Mouse (Mus musculus): ENCODE data around the gene Btbd9. TPM values are rescaled to one million over a fixed set of nuclear protein-coding genes. Genes with fewer than 3 reads are reported as not detected.

Btbd9 gene
- polyA plus RNA-seq, 1 experiment = 21.0 TPM

DNA sequence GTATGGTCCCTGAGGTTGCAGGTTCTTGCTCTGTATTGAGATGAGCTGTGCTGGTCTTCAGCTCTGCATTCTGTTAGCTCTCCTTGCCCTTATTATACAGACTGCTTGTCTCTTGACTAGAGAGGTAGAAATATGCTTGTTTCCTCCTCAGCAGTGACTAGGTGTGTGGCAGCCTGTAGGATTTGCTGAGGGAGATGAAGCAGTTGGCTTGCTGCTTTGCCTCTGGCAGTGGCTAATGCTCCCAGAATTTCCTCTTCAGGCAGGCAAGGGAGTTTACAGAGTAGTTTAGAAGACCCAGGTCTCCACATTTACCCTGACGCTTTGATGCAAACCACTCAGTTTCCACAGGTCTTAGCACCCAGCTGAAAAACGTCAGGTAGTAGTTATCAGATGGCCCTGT, 382.7 kb downstream of the Btbd9 start:
- no peak for TF ChIP-seq POLR2A (IDR thresholded peaks at IDR 0.05; ENCODE audit: borderline replicate concordance, control insufficient read depth, low read depth, low read length)
- TF ChIP-seq CTCF (IDR thresholded peaks at IDR 0.05; ENCODE audit: control insufficient read depth, insufficient read depth, low read length) = no peak

DNA sequence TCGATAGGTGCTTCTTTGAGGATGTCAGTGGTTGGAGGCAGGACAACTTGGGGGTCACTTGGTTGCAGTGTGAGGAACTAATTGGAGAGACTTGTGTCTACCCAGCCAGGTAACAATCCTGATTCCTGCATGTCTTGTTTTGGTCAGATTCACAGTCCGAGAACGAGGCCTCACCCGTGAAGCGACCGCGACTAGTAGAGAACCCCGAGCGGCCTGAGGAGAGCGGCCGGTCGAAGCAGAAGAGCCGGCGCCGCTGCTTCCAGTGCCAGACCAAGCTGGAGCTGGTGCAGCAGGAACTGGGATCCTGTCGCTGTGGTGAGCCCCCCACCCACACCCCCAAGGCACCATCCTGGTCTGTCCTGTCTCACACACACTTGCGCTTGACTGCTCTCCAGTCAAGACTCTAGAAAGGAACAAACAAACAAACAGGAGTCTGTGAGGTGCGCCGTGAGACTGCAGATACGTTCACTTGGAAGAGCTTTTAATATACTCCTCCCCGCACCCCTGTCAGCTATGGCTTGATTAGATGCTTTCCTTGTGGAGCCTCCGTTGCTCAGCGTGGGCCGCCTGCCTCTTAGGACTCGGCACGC, 383.8 kb downstream of the Btbd9 start:
- WGBS = 93% methylated on average over 26 of the region's 26 CpGs
- H3K4me1 ChIP-seq (ENCODE audit: control insufficient read depth, insufficient read depth, low read length) = no peaks in the 10 kb centered on the region; the same call in 1 of the 2 replicates

More for the DNA sequence above, 382.7 kb downstream of the Btbd9 start:
- Histone ChIP-seq H3K4me3 (replicated peaks; ENCODE audit: control insufficient read depth, low read depth, low read length) (no peak overlapping the region), H3K4me1 (ENCODE audit: control insufficient read depth, insufficient read depth, low read length) (peaks cover 2% of the 10 kb centered on the region), H3K27ac (ENCODE audit: control insufficient read depth, insufficient read depth, low read depth, low read length, poor library complexity) (no peak overlapping the region)
- 69% methylated on average over 2 of the region's 2 CpGs for WGBS

DNA sequence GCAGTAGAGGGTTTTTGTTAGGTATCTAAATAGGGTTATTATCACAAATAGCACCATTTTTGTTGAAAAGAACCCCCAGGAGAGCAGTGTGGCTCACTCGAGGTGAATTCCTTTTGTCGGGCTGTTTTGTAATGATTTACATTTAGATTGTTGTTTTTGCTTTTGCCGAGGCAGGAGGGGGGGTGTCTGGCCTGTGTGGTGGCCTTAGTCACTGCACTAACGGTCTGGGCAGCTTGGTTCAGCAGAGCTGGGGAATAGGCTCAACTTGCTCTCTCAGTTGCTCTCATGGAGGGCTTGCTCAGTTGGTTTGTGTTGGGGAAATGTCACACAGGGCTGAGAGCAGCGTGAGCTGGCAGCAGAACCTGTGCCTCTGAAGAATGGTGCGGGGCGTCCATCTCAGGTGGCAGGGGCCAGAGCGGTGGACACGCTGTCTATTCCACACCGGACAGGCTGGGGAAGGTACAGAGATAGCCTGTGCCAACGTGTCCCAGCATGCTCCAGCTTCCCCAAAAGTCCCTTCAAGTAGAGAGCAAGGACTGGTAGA, 385.1 kb downstream of the Btbd9 start:
- TF ChIP-seq POLR2A (IDR thresholded peaks at IDR 0.05; ENCODE audit: borderline replicate concordance, control insufficient read depth, low read depth, low read length) (no peak), CTCF (IDR thresholded peaks at IDR 0.05; ENCODE audit: control insufficient read depth, insufficient read depth, low read length) (no peak)
- 88% methylated on average over 11 of the region's 11 CpGs for WGBS
- no peaks in the 10 kb centered on the region for H3K4me1 ChIP-seq (ENCODE audit: control insufficient read depth, insufficient read depth, low read length)
- no peak overlapping the region for H3K4me3 ChIP-seq (replicated peaks; ENCODE audit: control insufficient read depth, low read depth, low read length)
- H3K27ac ChIP-seq (ENCODE audit: control insufficient read depth, insufficient read depth, low read depth, low read length, poor library complexity) = no peak overlapping the region

More for the DNA sequence above, 383.8 kb downstream of the Btbd9 start:
- Histone ChIP-seq H3K27ac (ENCODE audit: control insufficient read depth, insufficient read depth, low read depth, low read length, poor library complexity) (no peak overlapping the region), H3K4me3 (replicated peaks; ENCODE audit: control insufficient read depth, low read depth, low read length) (no peak overlapping the region)
- TF ChIP-seq POLR2A (IDR thresholded peaks at IDR 0.05; ENCODE audit: borderline replicate concordance, control insufficient read depth, low read depth, low read length) (no peak), CTCF (IDR thresholded peaks at IDR 0.05; ENCODE audit: control insufficient read depth, insufficient read depth, low read length) (no peak)

DNA sequence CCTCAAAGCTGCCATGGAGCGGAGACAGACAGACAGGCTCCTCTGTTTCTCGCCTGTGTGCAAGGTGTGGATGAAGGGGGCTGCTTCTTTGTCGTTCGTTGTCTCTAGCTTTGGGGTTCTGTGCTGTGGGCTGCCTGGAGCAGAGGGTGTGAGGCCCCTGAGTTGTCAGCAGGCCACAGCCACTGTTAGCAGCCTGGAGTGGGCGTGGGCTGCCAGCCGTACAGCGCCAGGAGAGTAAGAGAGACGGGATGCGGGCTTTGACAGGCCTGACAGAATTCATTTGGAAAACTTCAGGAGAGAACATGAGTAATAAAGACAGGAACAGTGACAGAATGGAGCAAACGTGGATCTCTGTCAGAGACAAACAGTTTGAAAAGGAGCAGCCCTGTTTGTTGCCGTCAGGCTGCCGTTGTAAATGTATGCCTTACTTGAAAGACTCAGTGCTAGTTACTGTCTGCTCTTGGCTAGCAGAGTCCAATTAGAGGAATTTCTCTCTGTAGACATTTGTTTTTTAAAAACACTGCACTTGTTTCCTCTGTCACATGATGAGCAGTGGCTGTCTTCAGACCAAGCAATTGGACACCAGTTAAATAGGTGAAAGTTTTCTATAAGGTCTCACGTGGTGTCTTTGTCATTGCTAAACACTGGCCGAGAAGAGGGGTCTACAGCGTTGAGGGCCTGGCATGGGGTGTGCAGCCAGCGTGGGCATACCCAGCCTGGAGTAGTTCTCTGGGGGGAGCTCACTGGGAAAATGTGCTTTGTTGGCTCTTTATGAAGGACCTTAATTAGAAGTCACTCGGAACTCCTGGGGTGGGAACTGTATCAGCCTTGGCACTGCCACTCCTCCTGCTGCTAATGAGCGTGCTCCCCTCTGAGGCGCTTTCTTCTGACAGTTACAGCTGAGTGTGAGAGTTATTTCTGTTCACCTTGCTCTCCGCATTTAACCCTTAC, 388.0 kb downstream of the Btbd9 start:
- TF ChIP-seq CTCF (IDR thresholded peaks at IDR 0.05; ENCODE audit: control insufficient read depth, insufficient read depth, low read length) (no peak), POLR2A (IDR thresholded peaks at IDR 0.05; ENCODE audit: borderline replicate concordance, control insufficient read depth, low read depth, low read length) (no peak)
- Histone ChIP-seq H3K4me1 (ENCODE audit: control insufficient read depth, insufficient read depth, low read length) (no peaks in the 10 kb centered on the region), H3K4me3 (replicated peaks; ENCODE audit: control insufficient read depth, low read depth, low read length) (no peak overlapping the region), H3K27ac (ENCODE audit: control insufficient read depth, insufficient read depth, low read depth, low read length, poor library complexity) (no peak overlapping the region)
- WGBS = 82% methylated on average over 20 of the region's 20 CpGs

DNA sequence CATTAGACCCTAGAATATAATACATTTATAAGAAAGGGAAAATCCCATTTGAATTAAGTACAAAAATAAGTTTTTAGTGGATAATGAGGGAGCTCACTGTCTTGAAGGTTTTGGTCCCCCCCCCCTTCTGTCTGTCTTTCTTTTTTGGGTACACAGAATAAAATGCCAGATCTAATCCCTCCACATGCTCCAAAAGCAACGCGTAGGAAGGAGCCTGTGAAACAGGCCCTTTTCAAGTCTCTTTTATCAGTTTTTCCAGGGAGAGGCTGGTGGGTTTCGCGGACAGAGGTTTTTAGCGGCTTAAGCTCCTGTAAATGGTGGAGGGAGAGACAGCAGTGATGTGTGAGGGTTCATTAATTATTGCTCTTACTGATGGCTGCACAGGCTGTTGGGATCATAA, 388.7 kb downstream of the Btbd9 start:
- Histone ChIP-seq H3K4me3 (replicated peaks; ENCODE audit: control insufficient read depth, low read depth, low read length) (no peak overlapping the region), H3K27ac (ENCODE audit: control insufficient read depth, insufficient read depth, low read depth, low read length, poor library complexity) (no peak overlapping the region), H3K4me1 (ENCODE audit: control insufficient read depth, insufficient read depth, low read length) (no peaks in the 10 kb centered on the region)
- TF ChIP-seq CTCF (IDR thresholded peaks at IDR 0.05; ENCODE audit: control insufficient read depth, insufficient read depth, low read length) (no peak), POLR2A (IDR thresholded peaks at IDR 0.05; ENCODE audit: borderline replicate concordance, control insufficient read depth, low read depth, low read length) (no peak)
- WGBS = 86% methylated on average over 5 of the region's 5 CpGs

DNA sequence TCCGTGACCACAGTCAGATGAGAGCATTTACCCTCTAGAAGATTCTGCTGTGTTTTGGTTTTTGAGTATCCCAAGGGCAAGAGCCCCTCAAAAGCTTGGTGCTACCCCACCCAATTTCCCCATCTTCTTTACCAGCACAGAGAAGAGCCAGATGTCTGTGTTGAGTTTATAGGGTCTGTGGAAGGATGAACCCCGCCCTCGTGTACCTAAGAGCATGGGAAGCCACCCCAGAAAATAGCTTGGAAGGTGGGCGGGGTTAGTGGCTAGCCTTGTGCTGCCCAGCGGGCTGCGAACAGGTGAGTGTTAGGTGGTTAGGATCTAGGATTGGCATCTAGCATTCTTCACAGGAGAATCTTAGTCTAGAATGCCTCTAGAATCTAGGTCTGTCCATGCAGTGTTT, 389.1 kb downstream of the Btbd9 start:
- Histone ChIP-seq H3K4me3 (replicated peaks; ENCODE audit: control insufficient read depth, low read depth, low read length) (no peak overlapping the region), H3K27ac (ENCODE audit: control insufficient read depth, insufficient read depth, low read depth, low read length, poor library complexity) (no peak overlapping the region), H3K4me1 (ENCODE audit: control insufficient read depth, insufficient read depth, low read length) (no peaks in the 10 kb centered on the region)
- no peak for TF ChIP-seq POLR2A (IDR thresholded peaks at IDR 0.05; ENCODE audit: borderline replicate concordance, control insufficient read depth, low read depth, low read length)
- 81% methylated on average over 6 of the region's 6 CpGs for WGBS

DNA sequence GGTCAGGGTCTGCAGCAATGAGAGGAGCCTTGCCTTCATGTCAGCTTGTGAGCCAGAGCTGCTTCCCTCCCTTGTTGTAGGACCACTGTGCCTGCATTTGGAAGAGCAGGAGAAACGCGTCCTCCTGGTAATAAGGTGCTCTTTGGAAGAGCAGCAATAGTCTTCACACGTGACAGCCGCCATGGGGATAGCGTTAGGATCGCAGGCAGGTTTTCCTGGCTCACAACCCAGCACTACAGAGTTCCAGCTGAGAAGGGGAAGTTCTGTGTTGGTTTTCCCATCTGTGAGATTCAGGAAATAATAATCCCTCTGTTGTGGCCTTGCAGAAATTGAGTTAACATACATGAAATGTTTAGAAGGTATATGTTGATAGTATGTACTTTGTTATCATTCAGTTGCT, 392.7 kb downstream of the Btbd9 start:
- TF ChIP-seq CTCF (IDR thresholded peaks at IDR 0.05; ENCODE audit: control insufficient read depth, insufficient read depth, low read length) = no peak
- TF ChIP-seq POLR2A (IDR thresholded peaks at IDR 0.05; ENCODE audit: borderline replicate concordance, control insufficient read depth, low read depth, low read length) = no peak
- 83% methylated on average over 6 of the region's 6 CpGs for WGBS

DNA sequence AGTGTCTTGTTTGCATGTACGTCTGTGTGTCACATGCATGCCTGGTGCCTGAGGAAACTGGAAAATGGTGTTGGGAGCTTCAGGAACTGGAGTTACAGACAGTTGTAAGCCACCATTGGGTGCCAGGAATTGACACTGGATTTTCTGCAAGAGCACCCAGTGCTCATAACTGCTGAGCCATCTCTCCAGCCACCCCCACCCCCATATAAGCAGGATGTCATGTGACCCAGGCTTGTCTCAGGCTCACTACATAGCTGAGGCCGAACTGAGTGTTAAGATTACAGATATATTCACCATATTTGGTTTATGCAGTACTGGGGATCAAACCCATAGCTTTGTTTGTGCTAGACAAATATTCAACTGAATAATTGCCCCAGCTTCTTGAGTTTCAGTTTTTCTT, 394.2 kb downstream of the Btbd9 start:
- H3K4me1 ChIP-seq (ENCODE audit: control insufficient read depth, insufficient read depth, low read length) = no peaks in the 10 kb centered on the region
- H3K4me3 ChIP-seq (replicated peaks; ENCODE audit: control insufficient read depth, low read depth, low read length) = no peak overlapping the region
- 64% methylated on average over 2 of the region's 2 CpGs for WGBS
- no peak for TF ChIP-seq CTCF (IDR thresholded peaks at IDR 0.05; ENCODE audit: control insufficient read depth, insufficient read depth, low read length)
- TF ChIP-seq POLR2A (IDR thresholded peaks at IDR 0.05; ENCODE audit: borderline replicate concordance, control insufficient read depth, low read depth, low read length) = no peak
- H3K27ac ChIP-seq (ENCODE audit: control insufficient read depth, insufficient read depth, low read depth, low read length, poor library complexity) = no peak overlapping the region

More for the DNA sequence above, 392.7 kb downstream of the Btbd9 start:
- Histone ChIP-seq H3K4me3 (replicated peaks; ENCODE audit: control insufficient read depth, low read depth, low read length) (no peak overlapping the region), H3K4me1 (ENCODE audit: control insufficient read depth, insufficient read depth, low read length) (no peaks in the 10 kb centered on the region), H3K27ac (ENCODE audit: control insufficient read depth, insufficient read depth, low read depth, low read length, poor library complexity) (no peak overlapping the region)
